Mouse (Mus musculus) midbrain, embryonic 14.5 days (tissue): Measurements from ENCODE around the gene Cmya5. TPM values are rescaled to one million over a fixed set of nuclear protein-coding genes. Genes with fewer than 3 reads are reported as not detected.
"Not testable (repeated sequence)": the region's sequence is repeated elsewhere in the genome, so short reads cannot be mapped to it uniquely, and the experiment has no call there.

Experiments used
- ATAC-seq: fragments of 200-750 bp; cut with Nextera tagmentation; 2 replicates; pipeline ENCODE4 v1.8.0; 2017; ENCODE audit warnings: moderate number of reproducible peaks, moderate library complexity; ENCODE audit not compliant: low FRiP score, low TSS enrichment
- DNase-seq: peaks from one replicate; pipeline ENCODE4 v3.0.0-alpha.2; 2015
- H3K27ac ChIP-seq: fragments of 300-500 bp; sonication (generic); replicated peaks from 2 replicates; pipeline ENCODE4 v1.5.1; 2014; ENCODE audit warnings: mild to moderate bottlenecking, low read depth, low read length, moderate library complexity
- H3K27me3 ChIP-seq: fragments of 300-500 bp; sonication (generic); 2 replicates; pipeline ENCODE4 v1.6.1; 2014; ENCODE audit warnings: low read length, control low read depth, mixed read lengths; ENCODE audit not compliant: control insufficient read depth, insufficient read depth
- H3K36me3 ChIP-seq: fragments of 300-500 bp; sonication (generic); 2 replicates; pipeline ENCODE4 v1.6.1; 2014; ENCODE audit warnings: low read length, control low read depth; ENCODE audit not compliant: control insufficient read depth, insufficient read depth
- H3K4me1 ChIP-seq: fragments of 300-500 bp; sonication (generic); 2 replicates; pipeline ENCODE4 v1.6.1; 2014; ENCODE audit warnings: mild to moderate bottlenecking, antibody characterized with exemption, low read length, control low read depth; ENCODE audit not compliant: control insufficient read depth, insufficient read depth
- H3K4me2 ChIP-seq: fragments of 300-500 bp; sonication (generic); 2 replicates; pipeline ENCODE4 v1.6.1; 2014; ENCODE audit warnings: mild to moderate bottlenecking, low read length, moderate library complexity
- H3K4me3 ChIP-seq: fragments of 300-500 bp; sonication (generic); replicated peaks from 2 replicates; pipeline ENCODE4 v1.5.1; 2014; ENCODE audit warnings: low read depth, low read length
- H3K9ac ChIP-seq: fragments of 300-500 bp; sonication (generic); replicated peaks from 2 replicates; pipeline ENCODE4 v1.6.1; 2014; ENCODE audit warnings: mild to moderate bottlenecking, low read length, moderate library complexity
- H3K9me3 ChIP-seq: fragments of 300-500 bp; sonication (generic); 2 replicates; pipeline ENCODE4 v1.6.1; 2016; ENCODE audit warnings: low read length, control low read depth, mixed read lengths; ENCODE audit not compliant: control insufficient read depth
- WGBS: fragments of 180-500 bp; shearing (Covaris S2); extraction: QIAGEN DNeasy Blood & Tissue Kit; methylation state at CpG from one replicate; pipeline ENCODE4 v1.1.7; 2014; 5-methylcytosine and 5-hydroxymethylcytosine counted together
- polyA plus RNA-seq: library from polyadenylated mRNA; unstranded; fragments of >200 nt; fragmentation: Nextera tagmentation; extraction: Ambion mirVana; gene quantifications from 2 replicates; pipeline ENCODE4 v1.2.1, GENCODE M21; 2014

The Cmya5 gene
- 0.19 and 0.34 TPM in 2 replicates for polyA plus RNA-seq

DNA sequence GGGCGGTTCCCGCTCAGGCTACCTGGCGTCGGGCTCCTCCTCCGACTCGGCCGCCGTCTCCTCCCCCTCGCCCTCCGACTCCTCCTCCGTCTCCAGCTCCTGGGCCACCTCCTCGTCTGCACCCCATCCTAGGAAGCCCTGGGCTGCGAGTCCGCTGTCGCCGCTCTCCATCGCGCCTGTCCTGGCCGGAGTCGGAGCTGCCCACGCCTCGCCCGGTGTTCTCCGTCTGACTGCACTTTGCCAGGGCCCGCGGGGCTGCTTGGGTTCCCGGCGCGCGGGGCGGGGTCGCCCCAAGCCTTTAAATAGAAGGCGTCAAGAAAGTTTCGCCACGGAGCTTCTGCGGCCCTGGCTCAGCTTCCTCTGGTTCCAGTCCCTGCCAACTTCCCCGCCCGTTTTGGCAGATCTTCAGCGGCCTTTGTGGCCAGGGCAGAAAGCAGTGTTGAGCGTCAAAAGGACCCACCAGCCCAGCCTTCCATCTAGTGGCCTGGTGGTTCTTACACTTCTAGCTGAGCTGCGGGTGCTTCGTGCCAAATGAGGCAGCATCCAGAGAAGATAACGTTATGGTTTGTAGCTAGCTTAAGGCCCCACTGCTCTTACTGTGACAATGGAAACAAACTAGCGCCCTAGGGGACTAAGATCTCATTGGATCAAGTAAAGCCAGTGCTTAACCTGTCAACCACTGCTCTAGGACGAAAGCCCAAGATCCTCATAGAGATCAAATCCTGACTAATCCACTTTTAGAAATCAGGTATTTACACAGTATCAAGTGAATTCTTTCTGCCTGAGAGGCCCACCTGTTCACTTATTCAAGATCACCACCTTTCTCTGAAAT, at the start of gene Cmya5:
Cmya5 (minus strand) TSS at position 389 of the 832 bp plus-strand sequence.
- H3K4me3 ChIP-seq = peak within 1 kb of the TSS; percentile 43
- DNase-seq = peak; percentile 83
- H3K9me3 ChIP-seq = no peaks in the 10 kb centered on the region
- H3K9ac ChIP-seq = peak within 1 kb of the TSS; percentile 50
- H3K4me2 ChIP-seq = peak within 1 kb of the TSS; percentile 86
- peaks cover 11% of the 10 kb centered on the region; the same call in 1 of the 2 replicates for H3K4me1 ChIP-seq
- peak; percentile 83 for ATAC-seq
- no peaks in the 10 kb centered on the region for H3K27me3 ChIP-seq
- under 1% methylated on average over 45 of the region's 45 CpGs for WGBS
- H3K36me3 ChIP-seq = peaks cover 10% of the 10 kb centered on the region; the same call in 1 of the 2 replicates
- H3K27ac ChIP-seq = no peak within 1 kb of the TSS

GRCm38 (mm10) chr13:93192646-93193026, 48.1 kb upstream of the Cmya5 start:
- Histone ChIP-seq H3K27ac (peak overlapping the region; percentile 91), H3K9ac (peak overlapping the region; percentile 87), H3K36me3 (no peaks in the 10 kb centered on the region), H3K4me2 (peak overlapping the region; percentile 66), H3K4me1 (peaks cover 11% of the 10 kb centered on the region; the same call in 1 of the 2 replicates), H3K27me3 (no peaks in the 10 kb centered on the region), H3K4me3 (peak overlapping the region; percentile 84), H3K9me3 (no peaks in the 10 kb centered on the region)
- WGBS = 65% methylated on average over 5 of the region's 5 CpGs
- ATAC-seq (no peak), DNase-seq (no peak)

GRCm38 (mm10) chr13:93191831-93192645, 47.5 kb upstream of the Cmya5 start, which contains the start of gene Tent2:
Gene Tent2, minus strand, starts transcription at chr13:93192385.
- Histone ChIP-seq H3K27ac (peak within 1 kb of the TSS; percentile 91), H3K4me2 (peak within 1 kb of the TSS; percentile 66), H3K4me1 (peaks cover 11% of the 10 kb centered on the region; the same call in 1 of the 2 replicates), H3K4me3 (peak within 1 kb of the TSS; percentile 84), H3K36me3 (no peaks in the 10 kb centered on the region), H3K27me3 (no peaks in the 10 kb centered on the region), H3K9me3 (no peaks in the 10 kb centered on the region), H3K9ac (peak within 1 kb of the TSS; percentile 87)
- under 1% methylated on average over 71 of the region's 72 CpGs for WGBS
- ATAC-seq (peak; percentile 99), DNase-seq (peak; percentile 98)

DNA sequence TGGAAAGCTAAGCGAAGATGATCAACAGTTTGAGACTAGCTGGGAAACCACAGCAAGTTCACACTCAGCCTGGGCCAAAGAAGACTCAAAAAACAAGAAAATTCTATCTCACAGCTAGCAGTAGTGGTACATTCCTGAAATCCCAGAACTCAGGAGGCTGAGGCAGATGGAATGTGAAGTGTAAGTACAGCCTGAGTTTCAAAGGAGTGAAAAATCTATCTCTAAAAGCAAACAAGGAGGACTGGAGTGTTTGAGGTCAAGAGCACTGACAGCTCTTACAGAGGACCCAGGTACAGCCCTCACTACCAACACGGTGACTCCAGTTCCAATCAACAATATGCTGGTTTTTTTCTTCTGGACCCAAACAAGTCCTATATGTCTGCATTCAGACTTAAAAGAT, 44.9 kb upstream of the Cmya5 start:
- Histone ChIP-seq H3K9ac (no peak overlapping the region), H3K27ac (no peak overlapping the region), H3K36me3 (peaks cover 6% of the 10 kb centered on the region; the same call in 1 of the 2 replicates), H3K27me3 (no peaks in the 10 kb centered on the region), H3K4me1 (peaks cover 11% of the 10 kb centered on the region; the same call in 1 of the 2 replicates), H3K4me3 (no peak overlapping the region), H3K9me3 (no peaks in the 10 kb centered on the region), H3K4me2 (no peak overlapping the region)
- WGBS = 97% methylated on average over 2 of the region's 2 CpGs
- no peak for DNase-seq
- ATAC-seq = no peak

DNA sequence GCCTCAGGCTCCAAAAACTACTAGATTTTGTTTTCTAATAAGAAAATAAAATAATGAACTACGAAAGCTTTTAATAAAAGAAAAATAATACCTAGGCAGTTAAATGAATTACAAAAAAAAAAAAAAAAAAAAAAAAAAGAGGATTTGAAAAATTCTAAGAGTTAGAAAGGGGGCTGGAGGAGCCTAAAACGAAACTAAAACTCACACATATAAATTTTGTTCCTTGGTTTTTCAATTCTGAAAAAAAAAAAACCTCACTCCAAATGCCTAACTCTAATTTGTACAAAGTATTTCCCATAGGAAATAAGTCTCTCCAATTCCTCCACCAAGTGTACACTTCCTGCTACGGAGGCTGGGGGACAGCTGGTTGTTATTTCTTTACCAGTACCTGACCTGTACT, 44.2 kb upstream of the Cmya5 start:
- H3K4me1 ChIP-seq = peaks cover 11% of the 10 kb centered on the region; the same call in 1 of the 2 replicates
- H3K4me3 ChIP-seq = no peak overlapping the region
- no peaks in the 10 kb centered on the region for H3K9me3 ChIP-seq
- H3K27me3 ChIP-seq = no peaks in the 10 kb centered on the region
- H3K36me3 ChIP-seq = peaks cover 10% of the 10 kb centered on the region
- H3K27ac ChIP-seq = no peak overlapping the region
- ATAC-seq (no peak), DNase-seq (no peak)
- 96% methylated on average over 3 of the region's 3 CpGs for WGBS
- no peak overlapping the region for H3K4me2 ChIP-seq
- no peak overlapping the region for H3K9ac ChIP-seq

DNA sequence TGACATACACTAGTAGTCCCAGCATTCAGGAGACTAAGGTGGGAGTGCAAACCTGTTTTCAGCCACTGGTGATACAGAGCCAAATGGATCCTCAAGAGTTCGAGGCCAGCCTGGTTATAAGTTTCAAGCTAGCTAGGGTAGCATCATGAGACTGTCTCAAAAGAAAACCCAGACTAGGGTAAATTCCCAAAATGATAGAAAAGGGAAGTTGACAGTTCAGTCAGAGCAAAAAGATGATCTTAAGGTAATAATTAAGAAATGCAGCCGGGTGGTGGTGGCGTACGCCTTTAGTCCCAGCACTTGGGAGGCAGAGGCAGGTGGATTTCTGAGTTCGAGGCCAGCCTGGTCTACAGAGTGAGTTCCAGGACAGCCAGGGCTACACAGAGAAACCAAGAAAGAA, 43.3 kb upstream of the Cmya5 start:
- WGBS = 96% methylated on average over 5 of the region's 5 CpGs
- Histone ChIP-seq H3K36me3 (peaks cover 19% of the 10 kb centered on the region), H3K4me1 (peaks cover 10% of the 10 kb centered on the region; the same call in 1 of the 2 replicates)
- not testable (repeated sequence) for H3K9ac ChIP-seq, H3K27me3 ChIP-seq, H3K27ac ChIP-seq, H3K9me3 ChIP-seq, H3K4me2 ChIP-seq, DNase-seq, ATAC-seq, H3K4me3 ChIP-seq

- no peak for ATAC-seq
- DNase-seq = no peak
- WGBS = 92% methylated on average over 1 of the region's 1 CpGs
Measured at GRCm38 (mm10) chr13:93180351-93180750, 35.8 kb upstream of the Cmya5 start.

DNA sequence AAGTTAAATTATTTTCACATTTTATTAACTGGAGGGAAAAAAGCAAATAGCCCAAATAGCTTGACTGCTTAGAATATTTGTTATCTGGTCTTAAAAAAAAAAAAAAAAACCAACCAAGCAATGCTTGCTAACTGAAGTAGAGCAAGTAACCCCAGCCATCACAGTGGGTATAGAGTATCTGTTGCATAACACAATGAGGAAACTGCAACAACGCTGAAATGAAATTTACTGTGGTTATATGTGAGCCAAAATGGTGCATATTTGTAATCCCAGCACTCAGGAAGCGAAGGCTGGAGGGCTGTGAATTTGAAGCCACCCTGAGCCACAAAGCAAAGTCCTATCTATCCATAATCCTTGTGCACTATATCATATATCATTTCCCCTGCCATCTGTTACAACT, 35.0 kb upstream of the Cmya5 start:
- DNase-seq (no peak), ATAC-seq (no peak)
- WGBS = 96% methylated on average over 2 of the region's 2 CpGs
- Histone ChIP-seq H3K27ac (no peak overlapping the region), H3K9ac (no peak overlapping the region), H3K9me3 (no peaks in the 10 kb centered on the region), H3K4me2 (no peak overlapping the region), H3K27me3 (no peaks in the 10 kb centered on the region), H3K36me3 (peaks cover 33% of the 10 kb centered on the region), H3K4me3 (no peak overlapping the region), H3K4me1 (no peaks in the 10 kb centered on the region)

More at GRCm38 (mm10) chr13:93180351-93180750, 35.8 kb upstream of the Cmya5 start:
- no peaks in the 10 kb centered on the region for H3K4me1 ChIP-seq
- no peak overlapping the region for H3K4me3 ChIP-seq
- peaks cover 34% of the 10 kb centered on the region for H3K36me3 ChIP-seq
- no peaks in the 10 kb centered on the region for H3K9me3 ChIP-seq
- no peak overlapping the region for H3K9ac ChIP-seq
- H3K4me2 ChIP-seq = no peak overlapping the region
- no peak overlapping the region for H3K27ac ChIP-seq
- no peaks in the 10 kb centered on the region for H3K27me3 ChIP-seq
